Mouse (Mus musculus) megakaryocyte, embryonic 14.5 days (primary cell): ENCODE measurements around the gene Gna13.

ENCODE experiments used
- FLI1 ChIP-seq: IDR thresholded peaks from 2 replicates; pipeline ENCODE4 v1.6.1; 2012; ENCODE audit warnings: low read length, inconsistent platforms, mixed read lengths
- GATA1 ChIP-seq: IDR thresholded peaks from 3 replicates; pipeline ENCODE4 v1.6.1; 2012; ENCODE audit warnings: mixed read lengths, low read length, inconsistent platforms, borderline replicate concordance

DNA sequence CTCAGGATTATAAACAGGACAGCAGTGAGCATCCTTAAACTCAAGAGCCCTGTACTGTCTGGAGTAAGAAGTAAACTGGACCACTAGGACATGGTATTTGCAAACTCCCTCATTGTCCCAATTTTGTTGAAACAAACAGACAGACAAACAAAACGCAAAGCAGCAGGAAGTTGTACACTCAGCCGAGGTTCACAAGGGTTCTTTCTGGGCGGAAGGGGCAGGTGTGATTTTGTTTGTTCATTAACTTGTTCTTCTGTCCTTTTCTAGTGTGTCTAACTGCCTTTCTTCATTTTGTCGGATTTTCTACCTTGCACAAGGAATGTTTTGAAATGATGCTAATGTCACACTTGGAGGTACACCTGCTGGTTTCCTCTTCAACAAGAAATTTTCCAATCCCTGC is 56.8 kb downstream of the Gna13 start:
- no peak for TF ChIP-seq GATA1
- TF ChIP-seq FLI1 = no peak
